Mouse (Mus musculus): ENCODE results near the gene Slc5a10.

- TF ChIP-seq POLR2A (IDR thresholded peaks at IDR 0.05; ENCODE audit: borderline replicate concordance, low read depth, low read length) (no peak), CTCF (IDR thresholded peaks at IDR 0.05; ENCODE audit: low read depth, low read length) (no peak)
These were observed 59.7 kb downstream of the Slc5a10 start for GRCm38 (mm10) chr11:61660806-61661392.
